Mouse (Mus musculus) heart, adult 8-10 months (tissue): ENCODE measurements around the gene Fer1l5. TPM values are rescaled to one million over a fixed set of nuclear protein-coding genes. Genes with fewer than 3 reads are reported as not detected.

Experiments used
- DNase-seq: peaks from one replicate; pipeline ENCODE4 v3.0.0; 2022; ENCODE audit warnings: low spot score
- total RNA-seq, 4 experiments: library from RNA; stranded (reverse); gene quantifications; 2 replicates each; pipeline ENCODE4 v1.2.4; 2022

The Fer1l5 gene
- total RNA-seq, 4 experiments from 2014 or later: not detected

- no peak for DNase-seq
Measured at GRCm38 (mm10) chr1:36432999-36433398, 60.9 kb downstream of the Fer1l5 start.

GRCm38 (mm10) chr1:36433616-36434015, 61.5 kb downstream of the Fer1l5 start:
- DNase-seq: no peak

GRCm38 (mm10) chr1:36435071-36435470, 63.0 kb downstream of the Fer1l5 start:
- no peak for DNase-seq

- no peak for DNase-seq
Measured at GRCm38 (mm10) chr1:36436515-36436914, 64.4 kb downstream of the Fer1l5 start.

GRCm38 (mm10) chr1:36437223-36437622, 65.1 kb downstream of the Fer1l5 start:
- no peak for DNase-seq

- peak; percentile 57 for DNase-seq
Measured at GRCm38 (mm10) chr1:36441101-36441500, 69.0 kb downstream of the Fer1l5 start.

- DNase-seq: peak; percentile 96
Measured at GRCm38 (mm10) chr1:36444471-36445464, 72.7 kb downstream of the Fer1l5 start, which contains the start of gene Lman2l. TSS of gene Lman2l (minus strand) at chr1:36445271.

GRCm38 (mm10) chr1:36445508-36445907, 73.4 kb downstream of the Fer1l5 start:
- no peak for DNase-seq

GRCm38 (mm10) chr1:36446106-36446824, 74.2 kb downstream of the Fer1l5 start:
- no peak for DNase-seq

- no peak for DNase-seq
Measured at GRCm38 (mm10) chr1:36446841-36447240, 74.8 kb downstream of the Fer1l5 start.

- DNase-seq: no peak
Measured at GRCm38 (mm10) chr1:36454055-36454815, 82.1 kb downstream of the Fer1l5 start.

GRCm38 (mm10) chr1:36457388-36458014, 85.4 kb downstream of the Fer1l5 start:
- DNase-seq: no peak

- no peak for DNase-seq
Measured at GRCm38 (mm10) chr1:36458169-36458568, 86.1 kb downstream of the Fer1l5 start.

GRCm38 (mm10) chr1:36461829-36462228, 89.7 kb downstream of the Fer1l5 start:
- no peak for DNase-seq

GRCm38 (mm10) chr1:36465641-36466160, 93.6 kb downstream of the Fer1l5 start:
- no peak for DNase-seq

GRCm38 (mm10) chr1:36467446-36467845, 95.4 kb downstream of the Fer1l5 start:
- DNase-seq: no peak

- peak; percentile 35 for DNase-seq
Measured at GRCm38 (mm10) chr1:36469811-36470444, 97.8 kb downstream of the Fer1l5 start.

GRCm38 (mm10) chr1:36471181-36472105, 99.4 kb downstream of the Fer1l5 start, which contains the start of gene Cnnm4:
TSS of gene Cnnm4 (plus strand) at chr1:36471620.
- peak; percentile 77 for DNase-seq
